Mouse (Mus musculus): ENCODE measurements at regions not wholly inside any gene's neighbourhood (a gene's known extent, or its start where the extent isn't known, plus 50 kb on each side); places are given as distances from the start of the nearest gene placed in this dataset.

DNA sequence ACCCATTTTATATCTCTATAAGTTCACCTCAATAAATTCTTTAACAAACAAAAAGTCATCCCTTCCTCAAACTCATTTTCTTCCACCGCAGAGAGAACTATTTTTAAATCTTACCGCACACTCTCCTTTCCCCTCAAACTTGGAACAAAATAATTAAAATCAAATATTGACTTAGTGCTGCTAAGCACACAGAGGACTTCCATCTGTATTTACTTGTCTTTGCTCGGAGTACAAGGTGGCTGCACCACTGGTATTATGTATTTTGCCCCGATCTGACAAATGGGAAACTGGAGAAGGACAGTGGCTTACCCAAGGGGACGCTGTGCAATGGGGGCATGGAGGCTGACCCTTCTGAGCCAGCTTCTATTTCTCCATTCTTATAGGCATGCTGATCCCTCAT lies 72.9 kb upstream of the Mgat5 start:
- TF ChIP-seq CTCF (IDR thresholded peaks at IDR 0.05) (no peak), EP300 (IDR thresholded peaks at IDR 0.05; ENCODE audit: insufficient read depth, low read depth, low read length) (no peak)
